Mouse (Mus musculus): ENCODE data around the gene Eomes. TPM values are rescaled to one million over a fixed set of nuclear protein-coding genes. Genes with fewer than 3 reads are reported as not detected.

Eomes gene
- total and polyA plus RNA-seq, 2 experiments from 2014 or later = 0.19 to 2.2 TPM

DNA sequence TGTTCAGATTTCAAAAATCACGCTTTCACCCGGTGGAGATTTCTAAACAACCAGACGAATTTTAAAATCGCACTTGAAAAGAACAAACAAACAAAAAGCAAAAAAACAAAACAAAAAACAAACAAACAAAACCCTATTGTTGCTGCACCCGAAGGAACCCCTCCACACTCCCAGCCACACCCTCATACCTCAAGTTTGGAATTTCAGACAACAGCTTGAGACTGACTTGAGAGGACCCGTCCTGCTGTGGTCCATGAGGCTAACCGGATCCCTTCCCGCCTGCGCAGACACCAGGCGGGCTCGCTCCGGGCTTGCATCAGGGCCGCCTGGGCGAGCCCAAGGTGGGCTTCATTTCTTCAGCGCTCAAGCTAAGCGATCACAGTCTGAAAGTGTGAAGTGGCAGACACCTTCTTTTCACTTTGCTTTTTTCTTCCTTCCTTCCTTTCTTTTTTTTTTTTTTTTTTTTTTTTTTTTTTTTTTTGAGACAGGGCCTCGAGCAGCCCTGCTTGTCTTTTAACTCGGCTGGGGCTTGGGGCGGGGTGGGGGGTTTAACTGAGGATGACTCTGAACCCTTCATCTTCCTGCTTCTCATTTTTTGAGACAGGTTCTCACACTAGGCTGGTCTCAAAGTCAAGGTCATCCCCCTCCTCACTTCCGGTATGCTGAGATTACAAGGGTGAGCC is 11.0 kb downstream of the Eomes start:
- H3K9ac ChIP-seq (replicated peaks; ENCODE audit: low read length, poor library complexity, severe bottlenecking) = no peak overlapping the region
- ATAC-seq (ENCODE audit: low FRiP score) (no peak), DNase-seq (ENCODE audit: low spot score) (no peak)

GRCm38 (mm10) chr9:118489579-118490019 is 11.6 kb downstream of the Eomes start:
- no peaks in the 10 kb centered on the region for H3K9me3 ChIP-seq (ENCODE audit: low read length)
- H3K36me3 ChIP-seq (ENCODE audit: insufficient read depth, low read length) = no peaks in the 10 kb centered on the region
- H3K9ac ChIP-seq (replicated peaks; ENCODE audit: low read length, poor library complexity, severe bottlenecking) = no peak overlapping the region
- no peak overlapping the region for H3K4me3 ChIP-seq (ENCODE audit: low read depth, low read length)
- H3K27me3 ChIP-seq (ENCODE audit: insufficient read depth, low read length) = peaks cover 35% of the 10 kb centered on the region
- ATAC-seq (ENCODE audit: low FRiP score) (no peak), DNase-seq (ENCODE audit: low spot score) (peak; percentile 74)
- peak; percentile 96 for TF ChIP-seq CTCF (IDR thresholded peaks at IDR 0.05)
- no peak overlapping the region for H3K27ac ChIP-seq (ENCODE audit: low read depth, low read length)
- no peaks in the 10 kb centered on the region; the same call in 1 of the 2 replicates for H3K4me1 ChIP-seq (ENCODE audit: insufficient read depth, low read length)
- peak overlapping the region; percentile 34 for H3K4me2 ChIP-seq (ENCODE audit: low read depth, low read length, poor library complexity, severe bottlenecking)
- WGBS = under 1% methylated on average over 16 of the region's 16 CpGs

More for the DNA sequence above, 11.0 kb downstream of the Eomes start:
- peaks cover 40% of the 10 kb centered on the region for H3K27me3 ChIP-seq (ENCODE audit: insufficient read depth, low read length)
- H3K36me3 ChIP-seq (ENCODE audit: insufficient read depth, low read length) = no peaks in the 10 kb centered on the region
- under 1% methylated on average over 20 of the region's 20 CpGs for WGBS
- H3K4me1 ChIP-seq (ENCODE audit: insufficient read depth, low read length) = no peaks in the 10 kb centered on the region; the same call in 1 of the 2 replicates
- H3K4me3 ChIP-seq (ENCODE audit: low read depth, low read length) = peak overlapping the region; percentile 22
- no peak overlapping the region for H3K27ac ChIP-seq (ENCODE audit: low read depth, low read length)
- H3K9me3 ChIP-seq (ENCODE audit: low read length) = no peaks in the 10 kb centered on the region
- TF ChIP-seq CTCF (IDR thresholded peaks at IDR 0.05) = no peak
- H3K4me2 ChIP-seq (ENCODE audit: low read depth, low read length, poor library complexity, severe bottlenecking) = peak overlapping the region; percentile 39

DNA sequence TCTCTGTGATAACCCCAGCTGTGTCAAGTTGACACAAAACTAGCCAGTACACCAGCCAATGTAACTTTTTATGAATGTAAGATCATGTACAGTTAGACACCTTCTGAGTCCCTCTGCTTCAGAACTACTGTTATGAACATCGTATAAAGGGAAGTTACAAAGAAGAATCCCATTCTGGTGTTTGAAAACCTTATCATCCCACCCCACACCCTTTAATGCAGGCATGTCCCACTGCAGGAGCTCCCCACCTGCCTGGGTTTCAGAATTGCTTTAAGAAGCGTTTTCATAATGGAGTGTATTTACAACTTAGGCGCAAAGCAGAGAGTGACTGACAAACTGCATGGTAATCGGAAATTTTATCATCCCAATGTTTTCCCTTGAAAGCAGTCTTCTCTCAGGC is 13.2 kb downstream of the Eomes start:
- Histone ChIP-seq H3K9me3 (ENCODE audit: low read length) (no peaks in the 10 kb centered on the region), H3K4me1 (ENCODE audit: insufficient read depth, low read length) (no peaks in the 10 kb centered on the region; the same call in 1 of the 2 replicates), H3K4me2 (ENCODE audit: low read depth, low read length, poor library complexity, severe bottlenecking) (no peak overlapping the region), H3K9ac (replicated peaks; ENCODE audit: low read length, poor library complexity, severe bottlenecking) (no peak overlapping the region), H3K27ac (ENCODE audit: low read depth, low read length) (no peak overlapping the region), H3K36me3 (ENCODE audit: insufficient read depth, low read length) (no peaks in the 10 kb centered on the region), H3K27me3 (ENCODE audit: insufficient read depth, low read length) (peaks cover 23% of the 10 kb centered on the region), H3K4me3 (ENCODE audit: low read depth, low read length) (no peak overlapping the region)
- ATAC-seq (ENCODE audit: low FRiP score) (no peak), DNase-seq (ENCODE audit: low spot score) (no peak)
- no peak for TF ChIP-seq CTCF (IDR thresholded peaks at IDR 0.05)
- WGBS = 84% methylated on average over 4 of the region's 4 CpGs

DNA sequence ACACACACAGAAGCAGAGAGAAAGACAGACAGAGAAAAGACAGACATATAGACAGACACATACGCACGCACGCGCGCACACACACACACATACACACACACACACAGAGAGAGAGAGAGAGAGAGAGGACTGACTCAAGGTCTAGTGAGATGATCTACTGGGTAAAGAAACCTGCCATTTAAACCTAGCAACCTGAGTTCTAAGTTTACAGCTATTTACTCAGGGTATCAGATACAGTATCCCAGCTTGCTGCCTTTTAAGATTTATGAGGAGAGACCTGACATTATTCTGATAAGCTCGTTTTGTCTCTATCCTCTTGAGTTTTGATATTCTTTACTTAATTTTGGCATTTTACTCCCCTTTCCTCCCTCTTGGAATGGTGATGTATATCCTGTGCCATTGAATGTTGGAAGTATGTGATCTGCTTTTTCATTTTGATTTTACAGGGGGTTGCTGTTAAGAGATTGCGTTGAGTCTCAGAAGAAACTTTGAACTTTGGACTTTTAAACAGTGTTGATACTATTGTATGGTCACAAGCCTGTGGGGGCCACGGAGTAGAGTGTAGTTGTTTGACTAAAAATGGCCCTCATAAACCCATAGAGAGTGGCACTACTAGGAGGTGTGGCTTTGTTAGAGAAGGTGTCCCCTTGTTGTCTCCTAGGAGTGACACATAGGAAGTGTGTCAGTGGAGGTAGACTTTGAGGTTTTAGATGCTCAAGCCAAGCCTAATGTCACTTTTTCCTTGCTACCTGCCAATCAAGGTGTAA is 15.1 kb downstream of the Eomes start:
- no peak for ATAC-seq (ENCODE audit: low FRiP score)
- 90% methylated on average over 8 of the region's 8 CpGs for WGBS
- H3K4me3 ChIP-seq (ENCODE audit: low read depth, low read length) = no peak overlapping the region

GRCm38 (mm10) chr9:118494106-118494505 is 16.1 kb downstream of the Eomes start:
- no peak overlapping the region for H3K4me2 ChIP-seq (ENCODE audit: low read depth, low read length, poor library complexity, severe bottlenecking)
- H3K27ac ChIP-seq (ENCODE audit: low read depth, low read length) = no peak overlapping the region
- ATAC-seq (ENCODE audit: low FRiP score) = no peak
- WGBS = 92% methylated on average over 5 of the region's 5 CpGs
- no peak overlapping the region for H3K4me3 ChIP-seq (ENCODE audit: low read depth, low read length)
- no peaks in the 10 kb centered on the region for H3K36me3 ChIP-seq (ENCODE audit: insufficient read depth, low read length)
- H3K9me3 ChIP-seq (ENCODE audit: low read length) = no peaks in the 10 kb centered on the region
- H3K4me1 ChIP-seq (ENCODE audit: insufficient read depth, low read length) = no peaks in the 10 kb centered on the region
- DNase-seq (ENCODE audit: low spot score) = no peak
- no peak overlapping the region for H3K9ac ChIP-seq (replicated peaks; ENCODE audit: low read length, poor library complexity, severe bottlenecking)
- TF ChIP-seq CTCF (IDR thresholded peaks at IDR 0.05) = peak; percentile 30
- H3K27me3 ChIP-seq (ENCODE audit: insufficient read depth, low read length) = peaks cover 8% of the 10 kb centered on the region; the same call in 1 of the 2 replicates

More for the DNA sequence above, 15.1 kb downstream of the Eomes start:
- no peak for DNase-seq (ENCODE audit: low spot score)
- no peak overlapping the region for H3K4me2 ChIP-seq (ENCODE audit: low read depth, low read length, poor library complexity, severe bottlenecking)
- no peaks in the 10 kb centered on the region for H3K9me3 ChIP-seq (ENCODE audit: low read length)
- no peak for TF ChIP-seq CTCF (IDR thresholded peaks at IDR 0.05)
- H3K27me3 ChIP-seq (ENCODE audit: insufficient read depth, low read length) = peaks cover 11% of the 10 kb centered on the region; the same call in 1 of the 2 replicates
- H3K27ac ChIP-seq (ENCODE audit: low read depth, low read length) = no peak overlapping the region
- H3K4me1 ChIP-seq (ENCODE audit: insufficient read depth, low read length) = no peaks in the 10 kb centered on the region
- no peaks in the 10 kb centered on the region for H3K36me3 ChIP-seq (ENCODE audit: insufficient read depth, low read length)
- H3K9ac ChIP-seq (replicated peaks; ENCODE audit: low read length, poor library complexity, severe bottlenecking) = no peak overlapping the region

GRCm38 (mm10) chr9:118495933-118496332 is 17.9 kb downstream of the Eomes start:
- 93% methylated on average over 3 of the region's 3 CpGs for WGBS

More at GRCm38 (mm10) chr9:118495933-118496332, 17.9 kb downstream of the Eomes start:
- no peak for TF ChIP-seq CTCF (IDR thresholded peaks at IDR 0.05)
- no peak overlapping the region for H3K4me2 ChIP-seq (ENCODE audit: low read depth, low read length, poor library complexity, severe bottlenecking)
- 0 out of 2 replicates have a peak, but pooled peaks cover 4% of the 10 kb centered on the region for H3K27me3 ChIP-seq (ENCODE audit: insufficient read depth, low read length)
- no peak for ATAC-seq (ENCODE audit: low FRiP score)
- no peak for DNase-seq (ENCODE audit: low spot score)
- no peak overlapping the region for H3K27ac ChIP-seq (ENCODE audit: low read depth, low read length)
- H3K9me3 ChIP-seq (ENCODE audit: low read length) = no peaks in the 10 kb centered on the region
- no peak overlapping the region for H3K4me3 ChIP-seq (ENCODE audit: low read depth, low read length)
- no peaks in the 10 kb centered on the region for H3K36me3 ChIP-seq (ENCODE audit: insufficient read depth, low read length)
- no peaks in the 10 kb centered on the region for H3K4me1 ChIP-seq (ENCODE audit: insufficient read depth, low read length)
- no peak overlapping the region for H3K9ac ChIP-seq (replicated peaks; ENCODE audit: low read length, poor library complexity, severe bottlenecking)

Measured in midbrain, postnatal 0 days (tissue).